Mouse (Mus musculus): ENCODE results near the gene Haghl. TPM values are rescaled to one million over a fixed set of nuclear protein-coding genes. Genes with fewer than 3 reads are reported as not detected.

The Haghl gene
- polyA plus RNA-seq, 2 experiments = 5.8 to 7.6 TPM

DNA sequence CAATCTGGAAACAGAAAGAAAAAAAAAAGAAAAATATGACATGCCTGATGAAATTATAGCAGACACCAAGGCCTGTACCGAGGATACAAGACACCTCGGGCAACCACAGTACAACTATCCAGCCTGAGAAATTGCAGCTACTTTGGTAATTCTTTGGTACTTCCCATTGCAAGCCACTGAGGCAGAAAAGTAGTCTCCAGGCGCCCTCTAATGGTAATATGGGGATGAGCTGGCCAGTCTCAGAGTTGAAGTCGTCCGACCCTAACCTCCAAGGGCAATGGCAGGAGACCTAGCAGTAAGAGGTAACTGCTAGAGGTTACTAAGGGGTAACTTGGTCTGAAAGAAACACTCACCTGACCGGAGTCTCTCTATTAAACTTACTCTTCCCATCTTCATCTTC, 15.6 kb upstream of the Haghl start:
- H3K4me2 ChIP-seq (ENCODE audit: low read depth) = no peak overlapping the region
- peaks cover 4 to 8% of the 10 kb centered on the region in 2 experiments for H3K4me1 ChIP-seq (replicated peaks; ENCODE audit: control insufficient read depth in 2 of 2, insufficient read depth in 2 of 2, low read length in 1 of 2)
- no peak for TF ChIP-seq EP300 (IDR thresholded peaks at IDR 0.05; ENCODE audit: low read depth)
- TF ChIP-seq CTCF (IDR thresholded peaks at IDR 0.05; ENCODE audit: low read depth) = peak; percentile 86
- H3K36me3 ChIP-seq (replicated peaks; ENCODE audit: control insufficient read depth, insufficient read depth, low read depth) = no peaks in the 10 kb centered on the region
- 5% methylated on average over 6 of the region's 6 CpGs for WGBS (ENCODE audit: insufficient replicate concordance)
- H3K9me3 ChIP-seq (ENCODE audit: control insufficient read depth, low read length) = no peaks in the 10 kb centered on the region
- no peak overlapping the region for H3K27ac ChIP-seq
- no peak for ATAC-seq (ENCODE audit: insufficient read depth)
- no peaks in the 10 kb centered on the region; the same call in 1 of the 2 replicates for H3K27me3 ChIP-seq (ENCODE audit: control insufficient read depth, insufficient read depth, low read length)
- no peak overlapping the region for H3K4me3 ChIP-seq (ENCODE audit: insufficient read depth in 1 of 2, low read depth in 2 of 2, low read length in 2 of 2)
- H3K9ac ChIP-seq (replicated peaks) = no peak overlapping the region
- DNase-seq (ENCODE audit: low read depth in 3 of 3, low spot score in 3 of 3) = peak in 1 of 3 experiments; percentile 58

GRCm38 (mm10) chr17:25796951-25797369, 11.5 kb upstream of the Haghl start, which contains the start of gene Metrn:
Gene Metrn (minus strand): TSS chr17:25797136.
- Histone ChIP-seq H3K4me1 (replicated peaks; ENCODE audit: control insufficient read depth in 2 of 2, insufficient read depth in 2 of 2, low read length in 1 of 2) (peaks cover 11 to 20% of the 10 kb centered on the region in 2 experiments), H3K9me3 (ENCODE audit: control insufficient read depth, low read length) (no peaks in the 10 kb centered on the region), H3K27ac (no peak within 1 kb of the TSS), H3K27me3 (ENCODE audit: control insufficient read depth, insufficient read depth, low read length) (no peaks in the 10 kb centered on the region), H3K4me2 (ENCODE audit: low read depth) (peak within 1 kb of the TSS; percentile 92), H3K9ac (replicated peaks) (peak within 1 kb of the TSS; percentile 74), H3K36me3 (replicated peaks; ENCODE audit: control insufficient read depth, insufficient read depth, low read depth) (no peaks in the 10 kb centered on the region), H3K4me3 (ENCODE audit: insufficient read depth in 1 of 2, low read depth in 2 of 2, low read length in 2 of 2) (peak within 1 kb of the TSS; percentile 57 to 62)
- TF ChIP-seq CTCF (IDR thresholded peaks at IDR 0.05; ENCODE audit: low read depth) = no peak
- TF ChIP-seq EP300 (IDR thresholded peaks at IDR 0.05; ENCODE audit: low read depth) = no peak
- under 1% methylated on average over 35 of the region's 35 CpGs for WGBS (ENCODE audit: insufficient replicate concordance)
- peak; percentile 79 for ATAC-seq (ENCODE audit: insufficient read depth)
- DNase-seq (ENCODE audit: low read depth in 3 of 3, low spot score in 3 of 3) = peak; percentile 70 to 75 (median 73)

GRCm38 (mm10) chr17:25796211-25796771, 10.8 kb upstream of the Haghl start:
- ATAC-seq (ENCODE audit: insufficient read depth) (peak; percentile 8; the same call in 1 of the 2 replicates), DNase-seq (ENCODE audit: low read depth in 3 of 3, low spot score in 3 of 3) (no peak)
- Histone ChIP-seq H3K4me3 (ENCODE audit: insufficient read depth in 1 of 2, low read depth in 2 of 2, low read length in 2 of 2) (peak overlapping the region; percentile 57 to 62), H3K9ac (replicated peaks) (peak overlapping the region; percentile 74), H3K27ac (no peak overlapping the region), H3K9me3 (ENCODE audit: control insufficient read depth, low read length) (no peaks in the 10 kb centered on the region), H3K4me1 (replicated peaks; ENCODE audit: control insufficient read depth in 2 of 2, insufficient read depth in 2 of 2, low read length in 1 of 2) (peaks cover 11 to 22% of the 10 kb centered on the region in 2 experiments), H3K36me3 (replicated peaks; ENCODE audit: control insufficient read depth, insufficient read depth, low read depth) (no peaks in the 10 kb centered on the region), H3K4me2 (ENCODE audit: low read depth) (peak overlapping the region; percentile 92), H3K27me3 (ENCODE audit: control insufficient read depth, insufficient read depth, low read length) (no peaks in the 10 kb centered on the region)
- TF ChIP-seq EP300 (IDR thresholded peaks at IDR 0.05; ENCODE audit: low read depth) (no peak), CTCF (IDR thresholded peaks at IDR 0.05; ENCODE audit: low read depth) (peak; percentile 11; the same call in 1 of the 2 replicates)
- WGBS (ENCODE audit: insufficient replicate concordance) = under 1% methylated on average over 37 of the region's 37 CpGs

GRCm38 (mm10) chr17:25795609-25796092, 10.2 kb upstream of the Haghl start, which contains the start of gene AC134908.4:
Gene AC134908.4 (minus strand): TSS chr17:25795659.
- Histone ChIP-seq H3K27ac (no peak within 1 kb of the TSS), H3K4me1 (replicated peaks; ENCODE audit: control insufficient read depth in 2 of 2, insufficient read depth in 2 of 2, low read length in 1 of 2) (peaks cover 11 to 25% of the 10 kb centered on the region in 2 experiments), H3K4me2 (ENCODE audit: low read depth) (peak within 1 kb of the TSS; percentile 92), H3K4me3 (ENCODE audit: insufficient read depth in 1 of 2, low read depth in 2 of 2, low read length in 2 of 2) (peak within 1 kb of the TSS; percentile 57 to 62), H3K9me3 (ENCODE audit: control insufficient read depth, low read length) (no peaks in the 10 kb centered on the region), H3K36me3 (replicated peaks; ENCODE audit: control insufficient read depth, insufficient read depth, low read depth) (no peaks in the 10 kb centered on the region), H3K9ac (replicated peaks) (peak within 1 kb of the TSS; percentile 74), H3K27me3 (ENCODE audit: control insufficient read depth, insufficient read depth, low read length) (no peaks in the 10 kb centered on the region)
- no peak for DNase-seq (ENCODE audit: low read depth in 3 of 3, low spot score in 3 of 3)
- ATAC-seq (ENCODE audit: insufficient read depth) = no peak
- TF ChIP-seq CTCF (IDR thresholded peaks at IDR 0.05; ENCODE audit: low read depth) = no peak
- no peak for TF ChIP-seq EP300 (IDR thresholded peaks at IDR 0.05; ENCODE audit: low read depth)
- 44% methylated on average over 6 of the region's 6 CpGs for WGBS (ENCODE audit: insufficient replicate concordance)

- H3K27ac ChIP-seq = no peak overlapping the region
- H3K9me3 ChIP-seq (ENCODE audit: control insufficient read depth, low read length) = no peaks in the 10 kb centered on the region
- TF ChIP-seq EP300 (IDR thresholded peaks at IDR 0.05; ENCODE audit: low read depth) (no peak), CTCF (IDR thresholded peaks at IDR 0.05; ENCODE audit: low read depth) (no peak)
- H3K36me3 ChIP-seq (replicated peaks; ENCODE audit: control insufficient read depth, insufficient read depth, low read depth) = no peaks in the 10 kb centered on the region
- no peak for ATAC-seq (ENCODE audit: insufficient read depth)
- WGBS (ENCODE audit: insufficient replicate concordance) = 83% methylated on average over 17 of the region's 17 CpGs
- DNase-seq (ENCODE audit: low read depth in 3 of 3, low spot score in 3 of 3) = no peak
- no peak overlapping the region for H3K4me2 ChIP-seq (ENCODE audit: low read depth)
- no peaks in the 10 kb centered on the region for H3K27me3 ChIP-seq (ENCODE audit: control insufficient read depth, insufficient read depth, low read length)
- H3K9ac ChIP-seq (replicated peaks) = no peak overlapping the region
- H3K4me1 ChIP-seq (replicated peaks; ENCODE audit: control insufficient read depth in 2 of 2, insufficient read depth in 2 of 2, low read length in 1 of 2) = peaks cover 11 to 25% of the 10 kb centered on the region in 2 experiments
- H3K4me3 ChIP-seq (ENCODE audit: insufficient read depth in 1 of 2, low read depth in 2 of 2, low read length in 2 of 2) = no peak overlapping the region
Measured at GRCm38 (mm10) chr17:25794998-25795397, 9.5 kb upstream of the Haghl start.

Measured in liver, embryonic 14.5 days (tissue).